Mouse (Mus musculus): Measurements from ENCODE around the gene Phlda3. TPM values are rescaled to one million over a fixed set of nuclear protein-coding genes. Genes with fewer than 3 reads are reported as not detected.

The Phlda3 gene
- total RNA-seq, 2 experiments from 2014 or later = 40.7 to 43.8 TPM

DNA sequence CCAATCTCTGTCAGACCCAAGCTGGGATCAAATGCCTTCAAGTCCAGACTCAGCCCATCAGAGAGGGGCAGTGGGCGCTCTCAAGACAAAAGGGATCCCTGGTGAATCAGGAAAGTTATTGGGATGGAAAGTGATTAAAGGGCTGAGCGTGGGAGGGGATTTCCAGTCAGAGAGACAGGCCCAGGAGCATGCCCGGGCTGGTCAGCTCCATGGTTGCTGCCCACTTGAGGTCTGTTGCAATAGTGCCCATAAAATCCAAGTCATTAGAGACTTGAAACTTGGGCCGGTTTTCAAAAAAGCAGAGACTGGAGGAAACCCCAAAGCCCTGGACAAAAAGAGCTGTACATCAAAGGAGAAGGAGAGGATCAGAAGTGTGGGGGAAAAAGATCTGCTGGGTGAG, 6.2 kb upstream of the Phlda3 start:
- no peak for DNase-seq

DNA sequence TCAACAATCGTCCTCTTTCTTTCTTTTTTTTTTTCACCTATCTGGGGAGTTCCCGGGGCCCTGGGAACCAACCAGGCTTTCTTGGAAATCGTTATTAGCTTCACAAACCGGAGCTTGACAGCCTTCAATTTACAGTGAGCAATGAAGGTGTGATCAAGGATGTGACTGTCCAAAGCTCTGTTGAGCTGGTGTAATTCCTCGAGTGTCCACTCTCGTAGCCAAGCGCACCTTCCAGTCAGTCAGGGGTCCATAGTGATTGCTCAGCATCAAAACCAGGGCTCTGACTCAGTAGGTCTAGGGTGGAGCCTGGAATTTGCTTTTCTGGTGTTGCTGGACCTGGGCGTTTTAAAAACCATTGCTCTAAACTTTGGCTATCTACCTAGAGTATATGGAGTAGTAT, 5.7 kb upstream of the Phlda3 start:
- DNase-seq = no peak

DNA sequence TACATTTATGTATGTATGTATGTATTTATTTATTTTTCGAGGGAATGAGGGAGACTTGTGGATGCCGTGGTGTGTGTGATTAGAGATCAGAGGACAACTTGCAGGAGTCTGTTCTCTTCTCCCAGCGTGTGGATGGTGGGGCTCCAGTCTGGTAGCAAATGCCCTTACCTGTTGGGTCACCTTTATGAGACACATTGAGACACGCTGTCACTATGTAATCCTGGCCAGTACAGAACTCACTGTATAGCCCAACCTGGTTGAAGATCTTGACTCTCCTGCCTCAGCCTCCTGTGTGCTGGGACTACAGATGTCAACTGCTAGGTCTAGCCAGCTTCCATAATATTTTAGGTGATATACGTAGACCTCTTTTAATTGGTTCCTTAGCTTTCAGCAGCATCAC, 4.2 kb upstream of the Phlda3 start:
- no peak for DNase-seq

DNA sequence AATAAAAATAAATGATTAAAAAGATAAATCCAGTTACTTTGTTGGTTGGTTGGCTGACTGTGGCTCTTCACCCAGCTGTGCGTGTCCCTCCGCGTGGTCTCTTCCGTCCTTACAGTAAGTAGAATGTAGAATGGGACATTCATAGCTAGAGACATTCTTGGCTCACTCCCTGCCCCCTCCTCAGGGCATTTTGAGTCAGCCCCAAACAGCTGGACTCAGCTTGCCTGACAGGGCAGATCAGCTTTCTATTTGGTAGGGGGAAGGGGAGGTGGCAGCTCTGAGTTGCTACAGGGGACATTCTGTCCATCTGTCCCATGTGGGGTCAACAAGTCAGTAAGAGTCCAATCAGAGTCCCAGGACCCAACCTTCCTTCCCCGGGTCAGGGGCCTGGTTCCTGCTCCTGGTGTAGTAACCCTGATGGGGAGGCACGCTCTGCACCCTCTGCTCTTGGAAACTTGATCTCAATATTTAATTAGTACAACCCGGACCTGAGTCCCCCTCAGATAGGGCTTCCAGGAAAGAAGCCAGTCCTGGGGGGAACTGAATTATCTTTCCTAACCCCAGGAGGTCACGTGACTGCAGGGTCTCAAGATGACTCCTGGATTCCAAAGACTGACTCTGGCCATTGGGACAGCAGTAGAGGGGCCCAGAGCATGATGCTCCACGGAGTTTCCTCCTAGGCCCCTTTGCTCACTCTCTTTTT, 2.3 kb upstream of the Phlda3 start:
- peak; percentile 54 for DNase-seq

DNA sequence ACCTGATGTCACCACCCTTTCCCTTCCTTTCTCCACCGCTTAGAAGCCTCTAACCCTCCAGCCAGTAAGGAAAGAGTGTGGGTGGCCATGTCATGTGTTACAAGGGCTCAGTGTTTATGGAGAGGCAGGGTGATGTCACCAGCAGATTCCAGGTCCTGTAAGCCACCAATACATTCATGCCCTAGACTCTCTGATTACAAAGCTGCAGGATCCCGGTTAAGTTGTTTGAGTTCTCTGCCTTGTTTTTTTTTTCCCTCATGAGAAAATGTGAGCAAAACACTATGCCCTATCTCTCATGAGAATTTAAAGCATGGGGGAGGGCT, 1.8 kb upstream of the Phlda3 start:
- DNase-seq = no peak

DNA sequence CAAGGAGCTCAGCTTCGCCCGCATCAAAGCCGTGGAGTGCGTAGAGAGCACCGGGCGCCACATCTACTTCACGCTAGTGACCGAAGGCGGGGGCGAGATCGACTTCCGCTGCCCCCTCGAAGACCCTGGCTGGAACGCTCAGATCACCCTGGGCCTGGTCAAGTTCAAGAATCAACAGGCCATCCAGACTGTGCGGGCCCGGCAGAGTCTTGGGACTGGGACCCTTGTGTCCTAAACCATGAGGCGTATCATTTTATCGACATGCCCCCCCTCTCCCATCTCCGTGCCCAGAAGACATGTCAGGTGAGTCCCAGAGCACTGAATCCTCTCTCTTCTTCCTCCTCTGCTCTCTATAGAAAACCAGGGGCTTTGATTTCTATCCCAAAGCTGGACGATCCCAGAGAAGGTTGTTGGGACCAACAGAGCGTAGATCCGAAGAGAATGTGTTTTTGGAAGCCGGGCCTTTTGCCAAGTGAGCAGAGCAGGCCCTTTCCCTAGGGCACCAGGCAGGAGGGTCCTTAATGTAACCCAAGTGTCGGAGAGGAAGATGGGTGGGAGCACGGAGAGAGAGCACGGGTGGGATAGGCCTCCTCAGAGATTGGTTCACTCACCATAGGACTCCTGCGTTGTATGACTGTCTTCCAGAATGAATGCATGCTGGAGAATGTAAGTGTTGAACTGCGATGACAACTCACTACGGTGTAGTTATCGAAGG, 830 bp downstream of the Phlda3 start:
- no peak for DNase-seq

DNA sequence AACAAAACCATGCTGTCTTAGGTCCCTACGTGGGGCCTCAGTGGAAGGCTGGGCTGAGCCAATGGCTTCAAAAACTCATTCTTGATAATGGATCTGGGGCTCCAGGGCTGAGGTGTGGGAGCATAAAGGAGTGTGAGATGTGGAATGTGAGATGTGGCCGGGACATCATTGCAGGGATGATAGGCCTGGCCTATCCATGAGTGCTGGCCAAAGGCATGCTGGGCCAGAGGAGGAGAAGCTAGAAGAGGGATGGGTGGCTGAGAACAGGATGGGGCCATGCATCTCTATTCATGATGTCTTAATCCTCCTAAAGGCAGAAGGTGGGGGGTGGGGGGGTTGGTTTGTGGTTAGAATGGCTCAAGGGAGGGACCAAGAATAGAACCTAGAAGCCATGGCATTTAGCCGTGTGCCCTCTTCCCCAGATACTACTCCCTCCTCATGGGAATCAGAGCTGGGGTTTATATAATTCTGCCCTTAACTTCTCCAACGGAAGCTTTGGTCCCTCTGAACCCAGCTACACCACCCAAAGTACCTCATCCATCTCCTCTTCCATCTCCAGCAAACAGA, 1.5 kb downstream of the Phlda3 start:
- DNase-seq = no peak

DNA sequence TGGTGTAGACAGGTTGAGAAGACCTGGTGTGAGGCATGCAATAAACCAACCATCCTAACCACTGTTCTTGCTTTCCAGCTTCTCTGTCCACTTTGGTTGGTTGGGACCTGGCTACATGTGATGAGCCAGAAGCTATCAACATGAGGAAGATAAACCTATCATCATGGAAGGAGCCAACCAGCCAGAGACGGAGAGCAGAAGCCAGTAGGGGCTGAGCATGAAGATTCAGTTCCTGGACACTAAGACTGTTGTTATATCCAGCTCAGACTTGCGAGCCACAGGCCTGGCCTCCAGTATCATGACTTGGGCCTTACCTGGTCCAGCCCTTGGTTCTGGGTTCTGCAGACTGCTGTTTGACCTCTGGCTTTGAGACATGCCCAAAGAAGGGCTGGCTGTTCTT, 2.5 kb downstream of the Phlda3 start:
- no peak for DNase-seq

DNA sequence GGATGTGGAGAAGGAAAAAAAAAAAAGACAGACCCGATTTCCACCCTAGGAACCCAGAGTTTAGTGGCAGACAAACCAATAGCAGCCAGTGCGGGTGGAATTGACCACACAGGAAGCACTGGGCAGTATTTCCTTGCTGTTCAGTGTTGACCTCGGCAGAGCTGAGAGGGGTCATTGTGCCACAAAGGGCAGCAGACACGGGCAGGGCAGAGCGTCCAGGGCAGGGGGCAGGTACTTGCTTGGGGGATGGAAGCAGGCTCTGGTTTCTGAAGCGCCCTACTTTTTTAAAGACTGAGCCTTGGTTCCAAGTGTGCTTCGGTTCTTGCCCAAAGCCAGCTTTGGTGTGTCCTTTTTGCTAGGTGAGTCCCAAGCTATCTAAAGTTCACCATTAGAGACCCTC, 4.3 kb downstream of the Phlda3 start:
- DNase-seq = no peak

DNA sequence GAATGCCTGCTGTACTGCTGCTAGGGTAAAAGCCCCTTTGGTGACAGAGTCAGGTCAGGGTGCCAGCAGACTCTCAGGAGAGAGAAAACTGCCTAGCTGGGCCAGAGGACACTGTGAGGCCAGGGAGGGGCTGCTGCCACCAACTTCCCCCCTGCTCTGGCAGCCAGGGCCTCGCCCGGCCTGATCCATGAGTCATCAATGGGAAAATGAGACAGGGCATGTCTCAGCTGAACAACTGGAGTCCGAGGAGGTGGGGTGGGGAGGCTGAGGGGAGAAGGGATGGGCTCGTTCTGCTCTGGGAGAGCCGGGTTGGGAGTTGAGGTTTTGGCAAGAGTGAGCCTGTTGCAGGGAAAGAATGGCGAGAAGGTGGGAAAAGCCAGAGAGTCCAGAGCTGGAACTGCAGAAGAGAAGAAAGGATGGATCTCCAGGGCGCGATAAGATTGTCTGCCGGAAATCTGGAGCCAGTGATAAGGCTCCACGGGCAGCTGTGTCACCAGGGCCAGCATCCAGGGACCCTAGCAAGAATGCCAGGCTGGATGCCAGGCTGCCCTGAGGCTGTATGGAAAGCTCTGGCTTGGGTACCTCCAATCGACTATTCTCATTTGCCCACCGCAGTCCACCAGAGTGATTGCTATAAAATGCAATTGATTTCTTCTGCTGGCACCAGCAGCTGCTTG, 5.1 kb downstream of the Phlda3 start:
- peak; percentile 67 for DNase-seq

DNA sequence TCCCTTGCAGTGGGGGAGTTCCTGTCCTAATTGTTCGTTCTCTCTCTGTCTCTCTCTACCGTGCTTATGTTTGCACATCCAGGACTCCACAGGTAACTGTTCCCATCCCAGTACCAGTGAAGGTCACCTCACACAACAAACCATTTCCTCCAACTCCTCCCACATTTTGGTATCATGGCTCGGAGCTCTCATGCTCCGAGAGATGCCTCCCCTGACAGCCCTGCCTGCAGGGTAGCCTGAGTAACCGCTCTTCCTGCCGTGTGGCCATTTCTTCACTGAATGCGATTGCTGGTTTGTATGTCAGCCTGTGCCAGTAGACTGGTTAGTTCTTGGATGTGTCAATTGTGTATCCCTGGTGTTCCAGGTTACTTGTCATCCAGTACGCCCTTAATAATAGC, 5.7 kb downstream of the Phlda3 start:
- DNase-seq = no peak

DNA sequence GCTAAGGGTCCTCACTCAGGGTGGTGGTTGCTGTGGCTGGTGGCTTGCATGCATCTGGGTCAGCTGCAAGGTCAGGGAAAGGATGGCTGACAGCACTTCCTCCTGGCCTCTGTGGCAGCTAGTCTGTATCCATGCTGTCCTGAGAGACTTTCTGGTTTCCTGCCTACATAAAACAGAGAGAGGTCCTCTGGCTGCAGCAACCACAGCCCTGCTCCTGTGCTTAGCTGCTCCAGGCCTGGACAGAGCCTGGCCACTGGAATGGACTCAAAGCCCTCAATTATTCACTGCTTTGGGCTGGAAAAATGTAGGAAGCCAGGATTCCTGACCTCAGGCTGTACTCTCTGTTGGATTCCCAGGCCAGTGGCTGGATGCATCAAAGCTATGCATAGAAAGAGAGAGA, 10.7 kb downstream of the Phlda3 start:
- DNase-seq = no peak

DNA sequence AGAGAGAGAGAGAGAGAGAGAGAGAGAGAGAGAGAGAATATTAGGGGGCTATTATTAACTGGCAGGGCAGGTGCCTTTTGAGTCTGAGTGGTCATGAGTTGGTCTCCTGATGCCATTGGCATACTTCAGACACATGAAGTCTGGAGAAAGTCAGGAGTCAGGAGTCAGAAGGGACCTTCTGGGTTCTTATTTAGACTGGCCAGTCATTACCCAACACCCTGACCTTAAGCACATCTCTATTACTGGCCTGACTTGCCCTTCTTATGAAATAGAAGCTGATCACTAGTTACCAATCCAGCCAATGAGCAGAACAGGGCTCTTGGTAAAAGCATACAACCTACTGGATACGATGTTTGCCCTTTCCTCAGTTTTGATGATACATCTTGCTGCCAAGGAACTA, 11.1 kb downstream of the Phlda3 start:
- no peak for DNase-seq

DNA sequence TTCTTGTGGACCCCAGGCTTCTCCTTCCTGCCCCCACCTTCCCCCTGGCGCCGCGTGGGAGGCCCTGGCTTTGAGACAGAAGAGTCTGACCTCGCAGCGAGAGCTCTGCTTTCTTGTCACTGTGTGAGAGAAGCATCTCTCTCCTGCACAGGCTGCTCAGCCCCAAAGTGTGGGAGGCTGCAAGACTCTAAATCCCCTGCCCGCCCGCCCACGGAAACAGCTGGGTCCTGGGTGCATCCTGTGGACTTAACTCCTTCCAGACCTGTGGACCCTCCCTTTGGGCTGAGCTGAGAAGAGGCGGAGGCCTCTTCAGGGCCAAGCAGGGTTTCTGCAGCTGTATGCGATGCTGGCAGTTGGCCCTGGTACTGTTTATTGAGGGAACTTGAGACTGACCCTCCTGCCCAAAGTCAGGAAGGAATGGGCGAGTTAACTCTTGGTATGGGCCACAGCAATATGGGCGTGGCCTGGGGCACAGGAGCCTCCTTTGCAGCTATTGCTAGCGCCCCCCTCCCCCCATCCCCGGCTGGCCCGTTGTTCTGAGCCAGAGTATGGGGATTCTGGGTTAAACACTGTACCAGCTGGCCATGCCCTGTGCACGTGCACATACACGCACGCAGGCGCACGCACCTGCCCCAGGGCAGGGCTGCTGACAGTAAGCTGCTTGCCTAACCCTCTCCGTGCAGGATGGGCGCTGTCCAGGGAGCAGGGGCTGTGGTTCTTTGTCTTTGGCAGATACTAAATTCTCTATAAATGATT, 13.0 kb downstream of the Phlda3 start, which contains the start of gene Tnni1:
Gene Tnni1, plus strand, starts transcription at position 655 of the 756 bp plus-strand sequence.
- DNase-seq = peak; percentile 77

DNA sequence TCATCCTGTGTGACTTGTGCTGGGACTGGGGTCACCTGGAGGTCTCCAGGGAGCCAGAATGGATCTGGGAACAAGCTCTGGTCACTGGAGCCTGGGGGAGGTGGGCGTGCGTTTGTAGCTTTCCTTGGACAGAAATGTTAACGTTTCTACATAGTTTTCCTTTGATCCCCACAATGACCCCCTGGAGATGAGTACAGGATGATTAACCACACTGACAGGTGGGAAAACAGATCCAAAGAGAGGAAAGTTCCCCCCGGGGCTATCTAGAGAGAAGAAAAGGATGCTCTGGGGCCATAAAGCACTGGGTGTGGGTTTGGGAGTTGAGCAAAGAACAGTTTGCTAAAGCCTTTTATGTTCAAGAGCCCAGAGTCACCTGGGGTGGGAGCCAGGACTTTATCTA, 14.7 kb downstream of the Phlda3 start:
- DNase-seq = no peak

DNA sequence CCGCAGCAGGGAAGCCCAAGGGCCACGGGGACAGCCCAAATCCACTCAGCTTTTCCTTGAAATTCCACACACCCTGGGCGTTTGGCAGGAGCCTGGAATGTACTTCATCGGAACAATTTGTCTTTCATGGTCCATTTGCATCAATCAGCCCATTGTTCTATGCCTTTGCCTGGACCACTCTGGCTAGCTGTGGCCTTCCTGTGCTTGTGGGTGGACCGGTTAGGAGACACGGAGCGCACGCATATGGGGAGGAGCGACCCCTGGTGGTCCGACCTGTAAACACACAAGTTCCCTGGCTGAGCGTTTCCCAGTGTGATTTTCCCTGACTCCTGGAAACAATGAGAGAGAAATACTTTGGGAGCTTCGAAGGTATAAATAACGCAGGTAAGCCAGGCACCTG, 15.3 kb downstream of the Phlda3 start:
- DNase-seq = peak; percentile 89

DNA sequence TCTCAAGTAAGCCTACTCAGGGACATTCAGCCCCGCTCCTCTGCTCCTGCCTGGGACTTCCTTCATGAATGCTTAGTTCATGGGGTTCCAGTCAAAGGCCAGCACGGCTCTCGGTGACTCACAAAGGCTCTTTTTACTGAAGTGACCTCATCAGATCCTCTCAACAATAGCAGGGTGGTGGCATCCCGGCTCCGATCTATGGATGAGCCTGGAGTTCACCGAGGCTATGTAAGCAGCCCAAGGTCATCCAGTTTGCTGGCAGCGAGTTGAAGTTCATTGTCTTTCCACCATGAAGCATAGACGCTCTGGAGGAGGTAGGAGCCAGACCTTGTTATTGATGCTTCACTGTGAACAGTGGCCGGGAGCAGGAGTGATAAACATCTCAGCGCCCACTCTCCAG, 16.9 kb downstream of the Phlda3 start:
- DNase-seq = no peak

DNA sequence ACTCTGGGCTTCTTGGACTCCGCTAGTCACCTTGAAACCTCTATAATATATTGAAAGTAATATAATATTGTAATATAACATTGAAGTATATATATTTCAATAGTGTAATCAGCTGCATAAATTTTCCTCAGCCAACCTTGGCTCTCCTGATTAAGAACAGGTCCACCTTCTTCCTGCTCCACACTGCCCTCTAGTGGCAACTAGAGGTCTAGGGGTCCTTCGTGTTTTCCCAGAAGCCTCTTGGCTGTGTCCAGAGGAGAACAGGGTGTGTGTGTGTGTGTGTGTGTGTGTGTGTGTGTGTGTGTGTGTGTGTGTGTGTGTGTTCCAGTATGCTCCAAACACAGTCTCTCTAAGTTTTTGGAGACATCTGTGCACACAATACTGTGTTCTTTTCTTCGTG, 21.9 kb downstream of the Phlda3 start:
- DNase-seq = peak; percentile 91

DNA sequence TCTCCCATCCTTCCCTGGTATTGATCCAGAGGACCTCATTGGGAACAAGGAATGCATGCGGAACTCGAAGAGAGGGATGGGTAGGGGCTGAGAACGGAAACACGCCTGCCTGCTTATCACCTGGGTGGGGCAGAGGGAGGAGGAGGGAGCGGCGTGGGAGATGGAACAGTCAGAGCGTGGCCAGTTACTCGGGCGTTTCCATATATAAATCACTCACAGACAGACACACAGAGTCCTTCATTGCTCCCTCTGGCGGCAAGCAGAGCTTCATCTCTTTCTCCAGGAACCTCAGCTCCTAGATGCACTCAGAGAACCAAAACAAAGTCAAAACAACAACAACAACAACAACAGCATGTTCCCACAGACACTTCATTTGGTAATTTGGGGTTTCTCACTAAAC, 22.8 kb downstream of the Phlda3 start:
- peak; percentile 62 for DNase-seq

DNA sequence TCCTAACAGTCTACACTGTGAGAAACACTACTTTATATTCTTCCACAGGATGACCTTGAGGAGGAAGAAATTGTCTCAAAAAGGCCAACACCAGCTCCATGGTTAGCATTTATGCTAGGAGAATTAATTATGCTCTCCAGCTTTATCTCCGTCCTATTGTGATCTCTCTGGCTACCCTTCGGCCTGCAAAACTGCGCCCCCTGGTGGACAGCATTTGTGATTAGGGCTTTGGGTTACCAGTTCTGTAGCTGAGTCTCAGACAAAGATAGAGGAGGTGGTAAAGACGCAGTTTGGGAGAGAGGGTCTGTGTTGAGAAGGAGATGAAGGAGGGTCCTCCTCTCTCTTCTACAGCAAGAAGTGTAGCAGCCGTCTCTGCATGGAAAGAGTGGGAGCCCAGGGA, 23.9 kb downstream of the Phlda3 start:
- peak; percentile 89 for DNase-seq

DNA sequence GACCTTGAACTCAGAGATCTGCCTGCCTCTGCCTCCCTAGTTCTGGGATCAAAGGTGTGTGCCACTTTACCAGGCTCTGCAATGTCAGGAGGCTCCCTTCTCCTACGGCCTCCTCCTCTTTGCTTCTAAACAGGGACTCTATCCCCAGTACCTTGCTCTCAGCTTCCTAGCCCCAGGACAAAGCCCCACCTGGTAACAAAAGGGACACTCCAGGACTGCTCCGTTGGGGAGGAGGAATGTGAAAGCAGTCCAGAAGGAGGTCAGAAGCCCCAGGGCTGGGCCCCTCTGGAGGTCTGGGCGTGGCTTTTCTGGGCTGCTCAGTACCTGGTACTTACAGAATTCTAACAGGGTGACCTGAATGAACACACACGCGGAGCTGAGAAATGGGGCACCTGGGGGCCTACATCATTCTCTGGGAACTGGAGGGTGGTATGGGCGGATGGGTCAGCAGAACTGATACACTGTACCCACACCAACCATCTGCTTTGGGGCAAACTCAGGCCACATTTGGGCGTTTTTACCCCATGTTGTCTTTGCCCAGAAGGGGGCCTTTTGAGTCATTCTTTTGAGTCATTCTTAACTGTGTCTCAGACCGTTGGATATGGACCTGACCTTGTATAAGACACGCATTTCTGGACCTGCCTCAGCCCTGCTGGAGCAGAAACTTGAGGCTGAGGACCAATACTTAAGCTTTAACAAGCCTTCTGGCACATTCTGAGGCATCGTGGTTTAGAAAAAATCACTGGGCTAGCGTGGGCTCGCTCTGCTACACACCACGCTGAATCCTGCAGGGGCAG, 26.4 kb downstream of the Phlda3 start:
- DNase-seq = no peak

Data from heart, postnatal 4 days (tissue).